Mouse (Mus musculus) cerebellum, adult 11 months (tissue): ENCODE measurements at regions not wholly inside any gene's neighbourhood (a gene's known extent, or its start where the extent isn't known, plus 50 kb on each side); places are given as distances from the start of the nearest gene placed in this dataset.

ENCODE experiments used
- DNase-seq: peaks from one replicate; pipeline ENCODE4 v3.0.0; 2022

- DNase-seq, result no peak
Observed at GRCm38 (mm10) chr2:131436149-131436548, 55.1 kb upstream of the Smox start.

- DNase-seq, result no peak
Observed at GRCm38 (mm10) chr2:131430474-131430873, 60.8 kb upstream of the Smox start.

DNA sequence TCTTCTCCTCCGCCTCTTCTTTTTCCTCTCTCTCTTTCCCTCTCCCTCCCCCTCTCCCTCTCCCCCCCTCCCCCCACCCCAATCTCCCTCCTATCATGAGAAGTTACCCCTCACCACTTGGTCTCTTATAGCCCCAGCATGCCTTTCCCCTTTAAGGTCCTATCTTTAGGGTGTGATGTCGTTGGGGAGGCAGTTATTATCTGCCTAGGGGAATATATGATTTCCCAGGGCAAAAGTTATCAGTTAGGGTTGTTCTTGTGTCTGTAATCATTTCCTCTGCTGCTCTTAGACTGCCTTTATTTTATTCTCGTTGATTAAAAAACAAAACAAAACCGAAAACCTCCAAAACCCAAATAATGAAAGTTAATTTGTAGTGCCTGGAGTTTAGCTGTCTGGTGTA, 63.2 kb upstream of the Smox start:
- DNase-seq, result no peak

GRCm38 (mm10) chr2:131426941-131427340, 64.4 kb upstream of the Smox start:
- DNase-seq, result no peak

DNA sequence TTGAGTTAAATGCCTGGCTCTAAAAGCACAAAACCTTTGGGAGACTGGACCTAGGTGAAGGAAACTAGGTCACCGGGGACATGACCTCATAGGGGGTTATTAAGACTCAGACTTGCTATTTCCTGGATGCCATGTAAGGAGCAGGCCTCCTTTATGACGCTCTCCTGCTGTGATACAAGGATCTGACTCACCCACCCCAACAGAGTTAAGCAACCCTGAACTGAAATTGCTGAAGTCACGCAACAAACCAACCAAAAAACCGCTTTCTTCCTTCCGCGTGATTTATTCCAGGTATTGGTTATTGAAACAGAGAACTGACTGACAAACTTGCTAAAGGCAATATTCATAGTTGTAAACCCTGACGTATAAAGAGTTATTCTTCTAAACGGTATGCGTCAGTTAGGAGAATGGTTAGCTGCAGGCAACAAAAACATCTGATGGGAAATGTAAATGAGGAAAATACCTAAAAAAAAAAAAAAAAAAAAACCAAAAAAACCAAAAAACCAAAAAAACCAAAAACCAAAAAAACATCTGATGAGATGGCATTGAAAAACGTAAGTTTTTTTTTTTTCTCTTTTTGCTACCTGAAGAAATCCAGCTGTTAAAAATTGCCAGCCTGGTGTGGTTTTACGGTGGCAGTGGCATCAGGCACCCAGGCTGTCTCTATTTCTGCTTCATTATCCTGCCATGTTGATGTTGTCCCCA, 67.5 kb upstream of the Smox start:
- DNase-seq, result no peak

DNA sequence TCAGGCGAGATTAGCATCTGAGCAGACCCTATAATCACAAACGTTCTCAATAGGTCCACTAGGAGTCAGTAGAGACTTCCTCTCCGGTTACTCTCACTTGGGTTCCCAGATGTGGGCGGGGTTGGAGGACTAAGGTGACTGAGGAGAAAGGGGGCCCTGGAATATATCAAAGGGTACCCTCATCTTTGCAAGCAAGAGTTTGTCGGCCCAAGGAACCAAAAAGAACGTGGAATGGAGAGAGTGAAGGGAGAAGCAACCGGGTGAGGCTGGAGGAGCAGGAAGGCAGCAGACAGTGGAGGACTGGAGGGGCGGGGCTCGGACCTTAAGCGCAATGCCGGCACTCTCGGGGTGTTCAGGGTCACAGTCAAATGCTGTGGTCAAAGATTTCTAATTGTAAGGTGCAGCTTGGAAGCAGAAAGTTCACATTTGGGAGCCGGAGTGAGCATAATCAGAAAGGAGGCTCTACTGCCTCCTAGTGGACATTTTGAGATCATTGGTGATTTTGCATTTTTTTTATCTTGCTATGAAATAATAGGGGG, 68.3 kb upstream of the Smox start:
- DNase-seq, result peak; percentile 31

GRCm38 (mm10) chr2:131418130-131418529, 65.4 kb upstream of the Rnf24 start:
- DNase-seq, result no peak

- DNase-seq, result no peak
Observed at GRCm38 (mm10) chr2:131417472-131417871, 64.8 kb upstream of the Rnf24 start.

DNA sequence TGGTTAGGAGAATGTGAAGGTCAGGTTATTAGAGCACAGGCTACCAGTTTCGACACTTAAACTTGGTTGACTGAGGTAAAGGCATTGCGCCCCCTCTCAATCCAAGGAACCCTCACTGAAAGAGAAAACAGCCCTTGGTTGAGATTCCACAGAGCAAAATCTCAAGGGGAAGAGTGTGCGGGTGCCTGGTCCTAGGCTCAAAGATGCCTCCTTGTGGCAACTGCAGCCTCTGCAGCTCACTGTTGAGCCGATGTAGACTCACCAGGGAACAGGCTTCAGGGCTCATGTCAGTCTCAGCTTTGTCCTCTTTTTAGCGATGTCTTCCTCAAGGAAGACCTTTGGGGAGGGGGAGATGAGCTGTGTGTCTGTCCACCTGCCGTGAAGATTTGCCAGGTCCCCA, 63.8 kb upstream of the Rnf24 start:
- DNase-seq, result peak; percentile 21

DNA sequence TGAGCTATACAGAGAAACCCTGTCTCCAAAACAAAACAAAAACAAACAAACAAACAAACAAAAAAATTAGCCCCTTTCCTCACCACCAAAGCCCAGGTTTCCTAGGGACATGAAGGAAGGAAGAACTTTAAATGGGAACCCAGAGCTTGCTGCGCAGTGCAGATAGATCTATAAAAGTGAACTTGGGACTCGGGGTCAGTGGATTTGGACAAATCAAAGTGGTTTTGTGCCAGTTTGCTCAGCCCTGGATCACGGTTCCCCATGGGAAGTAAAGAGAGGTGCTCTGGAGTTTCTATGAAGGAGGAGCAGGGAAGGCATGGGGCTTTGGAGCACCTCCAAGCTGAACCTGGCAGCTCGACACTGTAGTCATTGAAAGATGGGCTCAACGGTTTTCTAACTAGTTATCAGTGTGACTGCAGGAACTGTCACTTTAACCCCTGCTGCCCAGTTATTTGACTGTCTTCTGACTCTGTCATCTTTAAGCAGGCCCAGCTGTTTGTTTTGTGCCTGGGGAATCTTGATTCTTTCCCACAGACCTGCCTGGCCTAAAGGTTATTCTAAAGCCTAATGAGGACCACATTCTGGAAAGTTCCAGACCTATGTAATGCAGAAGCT, 58.3 kb upstream of the Rnf24 start:
- no peak for DNase-seq

DNA sequence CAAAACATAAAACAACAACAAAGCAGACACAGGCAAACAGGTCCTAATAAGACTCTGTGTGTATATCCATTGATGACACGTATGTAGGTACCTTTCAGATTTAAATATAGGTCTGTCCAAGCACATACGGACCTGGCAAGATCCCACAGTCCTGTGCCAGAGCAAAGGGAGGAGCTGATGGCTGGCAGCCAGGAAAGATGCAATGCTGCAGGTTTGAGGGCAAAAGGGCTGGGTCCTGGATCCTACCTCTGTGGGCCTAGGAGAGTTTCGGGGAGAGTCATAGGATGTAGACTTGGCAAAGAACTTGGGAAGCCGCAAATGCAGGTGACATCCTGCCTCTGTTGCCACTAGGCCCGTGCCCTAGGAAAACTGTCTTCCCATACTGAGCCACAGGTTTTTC, 54.6 kb upstream of the Rnf24 start:
- no peak for DNase-seq

GRCm38 (mm10) chr2:131404218-131404555, 51.5 kb upstream of the Rnf24 start:
- DNase-seq, result no peak

GRCm38 (mm10) chr2:131403543-131404217, 51.0 kb upstream of the Rnf24 start:
- DNase-seq, result no peak
